Mouse (Mus musculus) brown adipose tissue, adult 24 weeks (tissue): ENCODE measurements around the gene Olfr1417. TPM values are rescaled to one million over a fixed set of nuclear protein-coding genes. Genes with fewer than 3 reads are reported as not detected.

Experiments used
- H3K27ac ChIP-seq: fragments of 200-500 bp; replicated peaks from 2 replicates; pipeline ENCODE4 v1.5.1; 2012; ENCODE audit warnings: low read depth, mild to moderate bottlenecking, low read length
- H3K4me1 ChIP-seq: fragments of 200-500 bp; 2 replicates; pipeline ENCODE4 v1.6.1; 2012; ENCODE audit warnings: low read length, mixed read lengths; ENCODE audit not compliant: control insufficient read depth, insufficient read depth, insufficient read length
- H3K4me3 ChIP-seq: fragments of 200-500 bp; 2 replicates; pipeline ENCODE4 v1.5.1; 2012; ENCODE audit warnings: low read depth, mild to moderate bottlenecking, low read length, moderate library complexity; ENCODE audit not compliant: insufficient read depth
- polyA plus RNA-seq: library from polyadenylated mRNA; stranded (reverse); fragments of >200 nt; gene quantifications from 2 replicates; pipeline ENCODE4 v1.2.4, GENCODE M21; 2012; ENCODE audit not compliant: missing spikeins, insufficient read depth, insufficient read length

The Olfr1417 gene
- polyA plus RNA-seq, 1 experiment: not detected

DNA sequence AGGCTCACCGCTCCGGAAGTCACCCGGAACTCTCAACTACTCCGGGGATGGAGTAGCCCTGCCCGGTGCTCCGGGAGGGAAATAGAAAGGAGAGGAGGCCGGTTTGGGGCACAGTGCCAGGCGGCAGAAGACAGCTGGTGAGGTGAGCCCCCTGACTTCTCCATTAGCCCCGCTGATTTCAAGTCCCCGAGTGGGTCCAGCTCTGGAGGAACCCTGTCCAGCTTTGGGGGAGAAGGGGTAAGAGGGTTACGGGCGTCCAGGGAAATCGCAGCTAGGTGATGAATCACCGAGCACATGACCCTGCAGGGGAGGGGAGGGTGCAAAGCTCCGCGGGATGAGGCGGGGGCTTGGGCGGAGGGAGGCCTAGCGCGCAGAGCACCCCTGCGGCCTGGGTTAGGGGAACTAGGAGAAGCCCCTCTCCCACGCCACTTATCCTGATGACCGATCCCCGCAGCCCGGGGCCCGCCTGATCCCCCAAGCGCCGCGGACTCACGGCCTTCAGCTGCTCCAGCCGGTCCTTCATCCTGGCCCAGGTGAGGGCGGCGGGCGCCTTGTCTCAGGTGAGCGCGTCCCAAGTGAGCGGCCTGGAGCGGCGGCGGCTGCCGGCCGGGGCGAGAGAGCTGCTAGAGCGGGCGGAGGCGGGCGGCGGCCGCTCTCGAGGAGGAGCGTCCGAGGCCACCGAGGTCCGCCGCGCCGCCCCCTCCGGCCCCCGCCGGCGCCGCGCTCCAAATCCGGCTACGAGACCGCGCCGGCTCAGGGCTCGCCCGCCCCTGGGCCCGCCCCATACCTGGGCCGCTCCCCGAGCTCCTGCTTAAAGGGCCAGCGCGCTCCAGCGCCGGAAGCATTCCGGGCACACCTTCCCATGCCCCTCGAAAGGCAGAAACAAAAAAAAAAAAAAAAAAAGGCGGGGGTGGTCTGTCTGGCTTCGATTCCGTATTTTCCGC lies 20.5 kb downstream of the Olfr1417 start:
- Histone ChIP-seq H3K4me3 (peak overlapping the region; percentile 83), H3K27ac (peak overlapping the region; percentile 79), H3K4me1 (0 out of 2 replicates have a peak, but pooled peaks cover 2% of the 10 kb centered on the region)

DNA sequence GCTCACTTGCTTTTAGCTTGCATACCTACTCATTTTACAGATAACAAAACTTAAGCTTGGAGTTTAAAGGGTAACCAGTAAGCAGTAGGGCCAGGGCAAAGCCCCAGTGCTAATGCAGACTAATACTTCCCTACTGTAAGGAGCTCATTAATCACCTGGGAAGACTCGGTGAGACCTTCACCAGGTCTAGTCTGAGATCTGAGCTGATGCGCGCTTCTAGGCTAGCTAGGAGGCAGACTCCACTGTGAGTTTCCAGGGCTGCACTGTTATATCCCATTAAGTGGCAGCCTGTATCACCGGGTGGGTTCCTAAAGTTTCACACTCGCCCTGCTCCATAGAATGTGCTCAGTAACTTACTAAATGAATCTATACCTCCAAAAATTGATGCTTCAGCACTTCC lies 21.4 kb downstream of the Olfr1417 start:
- Histone ChIP-seq H3K4me1 (peaks cover 2% of the 10 kb centered on the region; the same call in 1 of the 2 replicates), H3K27ac (0 out of 2 replicates have a peak overlapping the region, but pooled peaks have one; percentile 44), H3K4me3 (peak overlapping the region; percentile 83)

DNA sequence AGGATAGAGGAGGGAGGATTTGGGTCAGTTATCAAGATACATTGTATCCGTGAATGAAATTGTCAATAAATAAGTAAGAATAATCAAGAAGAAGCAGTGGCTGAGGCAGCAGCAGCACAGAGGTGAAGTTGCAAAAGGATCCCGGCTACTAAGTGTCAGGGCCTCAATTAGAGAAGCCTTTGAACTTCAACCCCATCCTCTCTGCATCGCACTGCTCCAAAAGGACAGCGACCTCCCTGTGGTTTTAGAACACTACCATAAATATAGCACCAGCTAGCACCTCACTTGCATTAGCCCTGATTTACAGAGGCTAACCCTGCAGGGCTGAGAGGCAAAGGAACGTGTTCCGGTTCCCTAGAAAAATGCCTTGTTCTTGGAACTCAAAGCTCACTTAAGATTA lies 22.3 kb downstream of the Olfr1417 start:
- peaks cover 4% of the 10 kb centered on the region for H3K4me1 ChIP-seq
- H3K4me3 ChIP-seq: no peak overlapping the region
- H3K27ac ChIP-seq: no peak overlapping the region; the same call in 1 of the 2 replicates

DNA sequence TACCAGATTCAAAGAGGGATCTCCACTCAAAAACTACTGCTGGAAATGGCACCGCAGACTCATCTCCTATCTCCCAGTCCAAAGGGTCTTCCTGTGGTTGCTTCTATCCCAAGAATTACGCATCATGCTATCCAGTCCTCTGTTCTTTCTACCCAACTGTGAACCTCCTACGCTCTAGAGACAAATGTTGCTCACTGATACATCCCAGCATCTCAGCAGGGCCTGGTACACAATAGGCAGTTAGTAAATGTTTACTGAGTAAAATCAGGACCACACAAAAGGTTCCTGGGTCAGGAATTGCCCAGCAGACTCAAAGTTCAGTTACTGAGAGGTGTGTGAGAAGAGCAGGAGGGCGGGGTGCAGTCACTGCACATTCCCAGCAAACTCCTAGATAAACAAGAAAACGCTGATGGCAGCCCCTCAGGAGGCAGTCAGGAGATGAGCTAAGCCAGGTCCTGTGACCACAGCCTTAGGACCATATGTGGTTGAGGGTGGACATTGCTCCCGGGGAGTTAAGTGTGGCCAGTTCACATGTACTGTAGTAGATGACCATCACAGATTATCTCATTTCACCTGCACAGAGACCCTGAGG lies 24.2 kb downstream of the Olfr1417 start:
- H3K27ac ChIP-seq: 0 out of 2 replicates have a peak overlapping the region, but pooled peaks have one; percentile 5
- H3K4me3 ChIP-seq: no peak overlapping the region
- H3K4me1 ChIP-seq: peaks cover 13% of the 10 kb centered on the region

DNA sequence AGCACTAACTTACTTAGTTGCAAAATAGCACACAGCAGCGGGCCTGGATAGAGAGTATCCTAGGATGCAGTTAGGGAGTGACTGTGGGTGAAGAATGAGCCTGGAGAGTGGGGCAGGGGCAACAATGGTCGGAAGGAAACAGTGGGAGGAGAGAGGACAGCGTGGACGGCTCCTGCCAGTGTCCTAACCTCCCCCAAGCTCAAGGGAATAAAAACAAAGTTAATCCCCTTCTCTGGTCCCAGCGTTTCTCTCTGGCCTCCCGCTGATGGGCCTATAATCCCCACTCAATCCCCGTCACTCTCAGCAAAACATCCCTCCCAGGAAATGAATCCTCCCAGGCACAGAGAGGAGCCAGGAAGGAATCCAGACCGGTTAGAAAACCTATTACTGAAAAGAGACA lies 25.4 kb downstream of the Olfr1417 start:
- Histone ChIP-seq H3K4me1 (peaks cover 13% of the 10 kb centered on the region), H3K4me3 (peak overlapping the region; percentile 24; the same call in 1 of the 2 replicates), H3K27ac (peak overlapping the region; percentile 88)

DNA sequence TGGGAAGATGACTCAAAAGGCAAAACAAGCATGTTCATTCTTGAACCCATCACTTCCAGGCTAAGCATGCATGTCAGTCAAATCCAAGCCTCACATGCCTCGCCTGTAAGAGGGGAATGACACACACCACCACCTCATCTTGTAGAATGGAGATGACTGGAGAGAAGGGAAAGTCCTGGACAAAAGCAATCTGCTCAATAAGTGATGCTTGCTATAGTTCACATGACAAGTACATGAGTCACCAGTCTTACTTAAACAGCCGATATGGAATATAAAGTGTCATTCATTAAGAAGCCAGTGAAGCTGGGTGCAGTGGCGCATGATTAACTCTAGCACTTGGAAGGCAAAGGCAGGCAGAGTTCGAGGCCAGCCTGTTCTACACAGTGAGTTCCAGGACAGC lies 25.9 kb downstream of the Olfr1417 start:
- H3K27ac ChIP-seq: 0 out of 2 replicates have a peak overlapping the region, but pooled peaks have one; percentile 26
- peaks cover 14% of the 10 kb centered on the region for H3K4me1 ChIP-seq
- H3K4me3 ChIP-seq: no peak overlapping the region

DNA sequence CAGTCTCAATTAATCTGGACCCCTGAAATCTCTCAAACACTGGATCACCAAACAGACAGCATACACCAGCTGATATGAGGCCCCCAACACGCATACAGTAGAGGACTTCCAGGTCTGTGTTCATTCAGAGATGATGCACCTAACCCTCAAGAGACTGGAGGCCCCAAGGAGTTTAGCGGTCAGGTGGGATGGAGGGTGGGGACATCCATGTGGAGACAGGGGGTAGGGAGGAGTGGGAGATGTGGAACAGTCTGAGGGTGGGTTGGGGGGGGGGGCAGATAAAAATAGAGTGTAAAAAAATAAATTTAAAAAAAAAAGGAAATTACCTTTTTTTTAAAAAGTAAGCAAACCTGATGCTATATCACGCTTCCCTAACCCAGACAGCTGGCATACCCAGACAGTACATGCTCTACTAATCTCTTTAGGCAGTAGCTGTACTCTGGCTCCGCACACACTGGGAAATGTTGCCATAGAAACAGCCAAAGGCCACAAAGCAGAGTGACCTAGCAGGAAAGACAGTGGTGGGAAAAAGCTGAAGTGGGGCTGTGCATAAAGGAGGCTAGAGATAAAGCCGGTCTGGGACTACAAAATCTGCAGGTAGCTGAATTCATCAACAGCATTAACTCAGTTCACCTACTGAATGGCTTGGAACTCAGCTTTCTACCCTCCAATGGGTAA lies 27.2 kb downstream of the Olfr1417 start:
- Histone ChIP-seq H3K27ac (peak overlapping the region; percentile 67; the same call in 1 of the 2 replicates), H3K4me3 (no peak overlapping the region), H3K4me1 (peaks cover 19% of the 10 kb centered on the region)

DNA sequence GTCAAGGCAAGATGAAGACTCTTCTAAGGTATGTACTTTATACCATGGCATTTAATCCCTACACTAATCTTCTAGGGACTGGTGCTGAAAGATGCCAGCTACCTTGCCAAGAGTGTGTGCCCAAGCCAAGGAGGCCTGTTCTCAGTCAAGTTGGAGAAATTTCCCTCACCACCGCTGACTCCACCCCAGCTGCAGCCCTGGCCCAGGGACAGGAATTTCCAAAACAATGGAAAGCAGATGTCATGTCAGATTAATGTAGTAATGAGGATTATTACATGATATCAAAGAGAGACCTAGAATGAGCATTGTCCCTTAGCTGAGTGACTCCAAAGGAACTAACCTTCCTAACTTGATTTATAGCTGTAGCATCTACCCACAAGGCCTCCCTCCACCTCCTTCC lies 28.2 kb downstream of the Olfr1417 start:
- Histone ChIP-seq H3K4me1 (peaks cover 19% of the 10 kb centered on the region), H3K4me3 (no peak overlapping the region), H3K27ac (peak overlapping the region; percentile 74)

DNA sequence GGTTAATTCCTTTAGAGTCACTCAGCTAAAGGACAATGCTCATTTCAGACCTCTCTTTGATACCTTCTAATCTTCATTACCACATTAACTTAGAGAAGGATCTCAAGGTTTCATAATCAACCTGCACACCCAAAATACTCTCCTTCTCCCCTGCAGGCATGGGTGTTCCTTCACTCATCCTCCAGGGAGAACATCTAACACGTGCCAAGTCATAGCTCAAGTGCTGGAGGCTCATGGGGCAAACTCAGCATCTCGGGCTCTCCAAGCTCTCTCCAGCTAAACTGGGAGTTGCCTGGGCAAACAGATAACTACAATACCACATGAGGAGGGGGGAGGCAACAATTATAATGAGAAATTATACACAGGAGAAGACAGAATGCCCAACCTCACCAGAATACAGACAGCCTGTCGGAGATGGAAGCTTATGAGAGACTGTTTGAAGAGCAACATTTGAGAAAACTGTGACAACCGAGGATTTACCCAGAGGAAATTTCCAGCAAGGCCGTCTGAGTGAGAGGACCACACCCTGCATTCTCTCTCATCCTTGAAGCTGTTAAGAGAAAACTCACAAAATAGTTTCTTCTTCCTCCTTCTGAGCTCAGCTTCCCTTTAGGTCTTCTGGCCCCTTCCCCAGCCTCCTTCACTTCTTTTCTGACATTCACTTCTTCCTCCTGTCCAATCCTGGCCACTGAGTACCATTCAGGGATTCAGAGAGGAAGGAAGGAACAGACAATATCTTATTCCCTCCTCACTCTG lies 28.8 kb downstream of the Olfr1417 start:
- peak overlapping the region; percentile 74 for H3K27ac ChIP-seq
- H3K4me1 ChIP-seq: peaks cover 18% of the 10 kb centered on the region
- H3K4me3 ChIP-seq: no peak overlapping the region

DNA sequence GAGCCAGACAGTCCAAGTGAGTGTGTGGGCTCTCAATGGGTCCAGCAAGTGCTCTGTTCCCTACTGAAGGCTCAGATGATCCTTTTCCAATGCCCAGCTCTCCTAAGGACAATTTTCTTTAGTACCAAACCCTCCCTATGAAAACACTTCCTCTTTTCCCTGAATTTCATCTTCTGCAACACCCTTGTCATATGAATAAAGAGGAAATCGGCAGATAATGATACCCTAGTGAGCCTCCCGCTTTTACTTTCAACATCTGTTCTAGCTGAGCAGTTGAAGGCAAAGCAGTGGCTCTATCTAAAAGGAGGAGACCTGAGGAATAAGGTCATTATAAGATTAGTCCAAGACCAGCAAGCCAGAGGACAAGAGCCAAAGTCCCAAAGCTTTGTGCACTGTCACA lies 30.6 kb downstream of the Olfr1417 start:
- no peak overlapping the region for H3K4me3 ChIP-seq
- H3K27ac ChIP-seq: no peak overlapping the region

DNA sequence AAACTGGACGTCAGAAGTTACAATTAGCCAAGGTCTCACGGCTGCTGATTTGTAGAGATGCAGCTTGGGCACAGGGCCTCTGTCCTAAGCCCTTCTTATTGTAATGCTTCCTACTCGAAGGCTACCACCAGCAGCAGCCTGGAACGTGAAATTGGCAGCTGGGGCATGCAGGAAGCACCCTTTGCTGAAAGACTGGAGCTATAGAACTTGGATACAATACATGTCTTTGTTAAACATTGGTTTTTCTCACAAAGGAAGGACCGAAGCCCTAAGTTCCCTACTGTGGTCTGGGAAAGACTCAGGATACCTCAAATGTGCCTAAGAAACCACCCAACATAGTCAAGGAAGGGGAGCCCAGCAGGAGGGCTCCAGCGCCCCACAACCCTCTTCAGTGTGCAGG lies 31.2 kb downstream of the Olfr1417 start:
- Histone ChIP-seq H3K27ac (no peak overlapping the region), H3K4me1 (peaks cover 22% of the 10 kb centered on the region), H3K4me3 (no peak overlapping the region)

More for the DNA sequence above, 30.6 kb downstream of the Olfr1417 start:
- H3K4me1 ChIP-seq: peaks cover 22% of the 10 kb centered on the region

DNA sequence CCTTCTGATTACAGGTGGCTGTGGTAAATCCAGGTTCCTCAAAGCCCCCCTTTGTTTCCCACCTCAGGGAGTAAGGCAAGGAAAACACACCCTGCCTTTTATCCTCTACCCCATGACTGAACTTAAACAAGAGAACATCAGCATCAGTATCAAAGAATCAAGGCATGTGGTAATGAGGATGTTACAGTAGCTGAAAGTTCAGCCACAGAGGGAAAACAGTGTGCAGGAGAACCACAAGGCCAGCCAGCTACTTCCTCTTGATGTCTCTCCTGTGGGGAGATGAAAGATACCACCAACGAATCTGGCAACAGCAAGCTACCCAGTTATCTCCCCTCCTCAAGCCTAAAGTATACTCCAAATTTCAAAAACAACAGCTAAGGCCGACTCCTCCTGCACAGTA lies 31.8 kb downstream of the Olfr1417 start:
- Histone ChIP-seq H3K4me3 (no peak overlapping the region), H3K4me1 (peaks cover 22% of the 10 kb centered on the region)

DNA sequence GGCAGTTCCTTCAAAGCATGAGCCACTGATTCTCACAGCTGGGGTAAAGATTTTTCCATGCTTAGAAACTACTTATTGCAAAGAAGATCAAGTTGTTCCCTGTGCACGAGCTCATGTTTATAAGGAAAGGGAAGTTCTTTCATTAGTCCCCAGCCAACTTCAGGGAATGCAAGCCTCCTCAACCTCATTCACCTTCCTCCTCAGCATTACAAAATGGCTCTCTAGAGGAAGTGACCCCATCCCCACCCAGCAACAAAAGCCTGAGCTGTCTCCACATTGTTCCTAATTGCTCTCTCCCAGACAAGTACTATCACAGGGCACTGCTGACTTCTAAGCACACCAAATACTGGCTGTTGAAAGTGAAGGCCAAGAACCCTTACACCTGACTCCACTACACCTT lies 34.6 kb downstream of the Olfr1417 start:
- Histone ChIP-seq H3K27ac (peak overlapping the region; percentile 71), H3K4me3 (no peak overlapping the region), H3K4me1 (peaks cover 11% of the 10 kb centered on the region; the same call in 1 of the 2 replicates)

More for the DNA sequence above, 31.8 kb downstream of the Olfr1417 start:
- no peak overlapping the region for H3K27ac ChIP-seq

DNA sequence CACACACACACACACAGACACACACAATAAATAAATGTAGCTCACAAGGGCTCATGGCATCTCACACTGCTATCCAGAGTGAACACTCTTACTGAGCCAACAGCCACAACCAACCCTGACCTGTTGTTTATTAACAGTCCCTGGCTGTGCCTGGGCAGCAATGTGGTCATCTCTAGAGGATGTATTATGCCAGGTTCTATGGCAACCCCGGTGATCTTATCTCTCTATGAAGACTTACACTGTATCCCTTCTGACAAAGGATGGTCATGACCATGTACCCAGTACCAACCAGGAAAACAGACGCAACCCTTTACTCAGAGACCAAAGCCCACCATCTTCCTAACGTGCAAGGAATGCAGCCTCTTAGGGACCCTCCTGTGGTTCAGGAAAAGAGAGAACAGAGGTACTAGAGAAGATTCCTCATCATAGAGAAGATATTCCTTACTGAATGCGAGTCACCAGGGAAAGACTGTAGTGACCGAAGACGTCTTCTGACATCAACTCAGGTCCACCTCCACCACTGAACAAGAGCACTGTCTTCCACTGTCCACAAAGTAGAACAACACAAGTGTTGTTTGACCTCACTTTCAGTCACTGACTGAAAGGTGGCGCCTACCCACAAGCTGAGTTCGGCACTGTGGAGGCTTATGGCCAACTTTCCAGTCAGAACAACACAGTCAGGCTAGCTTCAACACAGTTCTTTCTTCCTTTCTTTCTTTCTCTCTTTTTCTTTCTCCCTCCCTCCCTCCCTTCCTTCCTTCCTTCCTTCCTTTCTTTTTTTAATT lies 38.3 kb downstream of the Olfr1417 start:
- H3K27ac ChIP-seq: no peak overlapping the region; the same call in 1 of the 2 replicates
- H3K4me3 ChIP-seq: no peak overlapping the region
- H3K4me1 ChIP-seq: peaks cover 5% of the 10 kb centered on the region; the same call in 1 of the 2 replicates
